Mouse (Mus musculus) CD4-positive, CD25-positive, alpha-beta regulatory T cell, adult 4 months (primary cell): Measurements from ENCODE around the gene Dyx1c1. TPM values are rescaled to one million over a fixed set of nuclear protein-coding genes. Genes with fewer than 3 reads are reported as not detected.

ENCODE experiments used
- ATAC-seq: one replicate; pipeline ENCODE4 v1.8.0; 2017
- polyA plus RNA-seq, 2 experiments: library from polyadenylated mRNA; unstranded; fragments of 100-300 nt; shearing (Covaris generic); gene quantifications; one replicate each; pipeline ENCODE4 v1.2.1; 2017

Gene Dyx1c1
- 1 to 10 TPM; 3.7 to 4.0 TPM for polyA plus RNA-seq

DNA sequence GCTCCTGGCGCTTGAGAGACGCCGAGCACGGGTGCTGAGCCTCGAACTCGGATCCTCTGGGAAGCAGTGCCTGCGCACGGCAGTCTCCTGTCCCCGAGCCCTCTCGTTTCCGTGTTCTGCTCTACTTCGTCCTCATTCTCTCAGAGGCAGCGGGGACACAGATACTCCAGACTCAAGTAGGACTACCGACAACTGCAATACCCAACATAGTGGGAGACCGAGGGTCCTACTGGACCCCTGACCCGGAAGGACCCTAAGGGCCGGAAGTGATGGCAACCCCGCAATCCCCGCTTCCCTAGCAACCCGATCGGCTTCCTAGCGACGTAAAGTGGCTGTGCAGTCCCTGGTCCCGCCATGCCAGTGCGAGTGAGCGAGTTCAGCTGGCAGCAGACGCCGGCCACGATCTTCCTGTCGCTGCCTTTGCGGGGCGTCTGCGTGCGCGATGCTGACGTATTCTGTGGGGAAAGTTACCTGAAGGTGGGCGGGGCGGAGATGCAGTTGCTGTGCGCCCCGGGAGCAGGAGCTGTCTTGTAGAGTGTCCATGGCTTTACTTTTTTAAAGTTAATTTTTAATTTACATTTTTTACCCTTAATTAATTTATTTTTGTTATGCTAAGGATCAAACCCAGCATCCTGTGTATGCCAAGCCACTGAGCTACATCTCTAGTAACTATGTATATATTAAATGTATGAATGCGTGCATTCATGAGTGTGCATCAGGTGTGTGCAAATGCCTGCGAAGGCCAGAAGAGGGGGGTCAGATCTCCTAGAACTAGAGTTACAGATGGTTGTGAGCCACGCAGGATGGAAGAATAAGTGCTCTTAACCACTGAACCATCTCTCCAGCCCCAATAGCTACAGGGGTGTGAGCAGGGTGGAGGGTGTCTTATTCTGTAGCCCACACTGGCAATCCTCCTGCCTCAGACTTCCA is at the start of gene Dyx1c1, which contains the start of gene Gm44503:
Gene Dyx1c1, plus strand, starts transcription at position 265 of the 930 bp plus-strand sequence.
Gene Gm44503, plus strand, starts transcription at position 332 of the 930 bp plus-strand sequence.
- peak; percentile 80 for ATAC-seq

DNA sequence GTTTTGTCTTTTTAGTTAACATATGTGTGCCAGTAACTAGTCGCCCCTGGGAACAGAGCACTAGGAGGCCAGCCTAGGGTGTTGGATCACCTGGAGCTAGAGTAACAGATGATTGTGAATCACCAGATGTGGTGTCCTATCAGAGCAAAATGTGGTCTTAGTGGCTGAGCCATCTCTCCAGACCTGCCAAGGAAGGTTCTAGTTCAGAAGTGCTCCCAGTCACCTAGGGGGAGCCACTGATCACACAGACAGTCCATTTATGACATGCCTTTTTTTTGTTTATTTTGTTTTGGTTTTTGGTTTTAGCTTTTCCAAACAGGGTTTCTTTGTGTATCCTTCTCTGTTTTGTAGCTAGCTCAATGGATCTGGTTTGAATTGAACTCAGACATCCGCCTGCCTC is 47.2 kb upstream of the Dyx1c1 start:
- ATAC-seq = no peak

GRCm38 (mm10) chr9:72913551-72913950 is 45.0 kb upstream of the Dyx1c1 start:
- no peak for ATAC-seq

GRCm38 (mm10) chr9:72915728-72916127 is 42.9 kb upstream of the Dyx1c1 start:
- ATAC-seq = no peak

DNA sequence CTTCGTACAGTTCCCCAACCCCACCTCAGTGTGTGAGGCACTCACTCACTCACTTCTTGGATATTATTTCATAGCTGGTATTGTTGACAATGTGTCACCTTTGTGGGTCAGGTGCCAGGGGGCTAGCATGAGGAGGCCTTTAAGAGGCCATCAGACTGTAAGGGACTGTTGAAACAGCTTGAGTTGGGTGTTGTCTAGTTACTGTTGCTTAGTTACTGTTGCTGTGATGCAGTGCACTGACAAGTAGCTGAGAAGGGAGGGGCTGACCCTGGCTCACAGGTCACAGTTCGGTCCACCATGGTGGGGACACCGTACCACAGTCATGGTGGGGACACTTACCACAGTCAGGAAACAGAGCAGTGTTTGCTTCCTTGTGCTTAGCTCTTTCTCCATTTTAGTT is 35.5 kb upstream of the Dyx1c1 start:
- ATAC-seq = no peak

- no peak for ATAC-seq
Measured at GRCm38 (mm10) chr9:72925021-72925934, 33.3 kb upstream of the Dyx1c1 start, which contains the start of gene Pygo1. Gene Pygo1, plus strand, starts transcription at chr9:72925645.

DNA sequence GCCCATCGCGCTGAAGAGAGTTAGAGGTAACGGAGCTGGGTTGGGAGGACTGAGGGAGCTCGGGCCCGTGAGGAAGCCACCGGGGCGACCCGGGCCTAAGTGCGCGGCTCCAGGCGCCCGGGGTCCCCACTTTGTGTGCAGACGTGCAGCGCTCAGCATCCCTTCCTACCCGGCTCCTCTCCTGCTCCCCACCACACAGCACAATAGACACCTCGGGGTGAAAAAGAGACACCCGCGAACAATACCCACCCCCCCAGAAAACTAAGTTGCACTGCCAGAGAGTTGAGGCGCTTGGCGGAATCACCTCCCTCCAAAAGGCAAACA is 32.7 kb upstream of the Dyx1c1 start:
- no peak for ATAC-seq

- no peak for ATAC-seq
Measured at GRCm38 (mm10) chr9:72931166-72931790, 27.3 kb upstream of the Dyx1c1 start.

DNA sequence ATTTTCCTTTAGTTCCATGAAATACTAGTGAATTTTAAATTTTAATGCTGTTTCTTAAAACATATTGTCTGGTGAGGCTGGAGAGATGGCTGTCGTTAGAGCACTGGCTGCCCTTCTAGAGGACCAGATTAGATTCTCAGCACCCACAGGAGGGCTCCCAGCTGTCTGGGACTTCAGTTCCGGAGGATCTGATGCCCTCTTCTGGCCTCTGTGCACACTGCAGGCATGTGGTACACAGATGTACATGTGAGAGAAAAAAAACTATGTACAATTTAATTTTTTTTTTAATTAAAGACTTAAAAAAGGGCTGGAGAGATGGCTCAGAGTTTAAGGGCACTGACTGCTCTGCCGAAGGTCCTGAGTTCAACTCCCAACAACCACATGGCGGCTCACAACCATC is 23.3 kb upstream of the Dyx1c1 start:
- ATAC-seq = no peak

DNA sequence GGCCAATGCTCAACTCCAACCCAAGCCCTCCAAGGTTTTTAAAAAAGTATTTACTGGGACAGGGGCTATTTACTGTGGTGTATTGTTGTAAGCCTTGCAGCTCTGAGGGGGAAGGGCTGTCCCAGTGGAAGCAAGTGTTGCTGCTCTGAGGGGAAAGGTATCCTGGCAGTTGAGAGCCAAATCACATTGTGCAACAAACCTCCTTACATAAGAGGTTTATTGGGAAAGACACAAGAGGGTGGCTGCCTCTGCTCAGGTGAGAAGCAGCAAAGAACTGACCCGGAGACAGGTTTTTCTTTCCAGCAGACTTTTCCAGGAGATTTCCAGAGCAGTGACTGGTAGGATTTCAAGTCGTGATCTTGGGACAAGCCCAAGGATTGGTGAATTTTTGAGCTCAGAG is 22.3 kb upstream of the Dyx1c1 start:
- no peak for ATAC-seq

GRCm38 (mm10) chr9:72943424-72943823 is 15.2 kb upstream of the Dyx1c1 start:
- no peak for ATAC-seq

GRCm38 (mm10) chr9:72944286-72944685 is 14.3 kb upstream of the Dyx1c1 start:
- no peak for ATAC-seq

GRCm38 (mm10) chr9:72947010-72947409 is 11.6 kb upstream of the Dyx1c1 start:
- no peak for ATAC-seq

- no peak for ATAC-seq
Measured at GRCm38 (mm10) chr9:72949572-72949971, 9.0 kb upstream of the Dyx1c1 start.

DNA sequence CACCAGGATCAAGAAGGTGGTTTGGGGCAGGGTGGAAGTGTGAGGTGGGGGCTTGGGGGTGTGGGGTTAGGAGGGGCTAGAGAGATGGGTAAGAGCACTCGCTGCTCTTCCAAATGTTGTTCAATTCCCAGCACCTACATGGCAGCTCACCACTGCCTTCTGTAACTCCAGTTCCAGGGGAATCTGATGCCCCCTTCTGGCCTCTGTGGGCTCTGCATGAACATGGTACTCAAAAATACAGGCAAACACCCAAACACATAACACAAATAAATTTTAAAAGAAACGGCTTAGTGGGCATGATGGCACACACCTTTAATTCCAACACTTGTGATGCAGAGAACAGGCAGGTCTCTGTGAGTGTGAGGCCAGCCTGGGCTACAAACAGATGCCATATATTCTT is 3.8 kb upstream of the Dyx1c1 start:
- no peak for ATAC-seq

DNA sequence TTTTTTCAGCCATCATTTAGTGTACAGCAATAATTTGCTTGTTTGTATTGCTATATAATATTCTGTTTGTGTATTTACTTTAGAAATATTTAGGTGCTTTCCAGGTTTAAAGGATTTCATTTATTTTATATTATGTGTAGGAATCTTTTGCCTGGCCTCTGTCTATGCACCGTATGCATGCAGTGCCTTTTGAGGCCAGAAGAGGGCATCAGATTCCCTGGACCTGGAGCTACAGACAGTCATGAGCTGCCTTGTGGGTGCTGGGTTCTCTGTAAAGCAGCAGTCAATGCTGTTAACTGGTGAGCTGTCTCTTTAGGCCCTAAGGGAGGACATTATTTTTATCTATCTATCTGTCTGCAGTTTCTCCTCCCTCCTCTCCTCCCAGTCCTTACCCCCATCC is 3.0 kb upstream of the Dyx1c1 start:
- ATAC-seq = peak; percentile 27

- ATAC-seq = no peak
Measured at GRCm38 (mm10) chr9:72961346-72961745, 2.8 kb downstream of the Dyx1c1 start.

- ATAC-seq = peak; percentile 71
Measured at GRCm38 (mm10) chr9:72961959-72962358, 3.4 kb downstream of the Dyx1c1 start.

DNA sequence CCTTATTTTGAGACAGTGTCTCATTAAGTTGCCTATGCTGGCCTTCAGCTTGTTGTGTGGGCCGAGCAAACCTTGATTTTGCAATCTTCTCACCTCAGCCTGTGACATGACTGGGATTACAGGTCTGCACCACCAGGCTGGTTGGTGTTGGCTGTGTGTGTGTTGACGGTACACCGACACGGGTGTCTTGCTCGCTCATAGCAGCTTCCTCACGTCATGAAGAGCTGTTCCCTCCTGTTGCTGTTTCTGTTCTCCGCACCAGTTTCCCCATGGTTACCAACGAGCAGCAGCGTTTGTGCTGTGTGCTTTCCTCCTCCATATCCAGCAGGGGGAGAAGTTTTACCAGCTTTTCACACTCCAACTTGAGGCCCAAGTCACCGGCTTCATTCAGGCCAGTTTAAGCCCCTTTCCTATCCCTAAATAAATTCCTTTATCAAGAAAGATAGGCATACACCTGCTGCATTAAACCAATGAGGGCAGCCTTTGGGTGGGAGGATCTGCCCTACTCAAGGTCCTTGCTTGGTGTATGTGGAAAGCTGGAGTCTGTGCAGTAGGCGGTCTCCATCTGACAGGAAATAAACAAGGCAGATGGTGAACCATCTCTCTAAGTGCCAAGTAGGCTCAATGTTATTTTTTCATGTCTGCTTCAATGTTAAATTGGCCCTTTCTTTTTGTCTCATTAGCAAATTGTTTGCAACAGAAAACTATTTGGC is 9.9 kb downstream of the Dyx1c1 start:
- peak; percentile 63 for ATAC-seq

DNA sequence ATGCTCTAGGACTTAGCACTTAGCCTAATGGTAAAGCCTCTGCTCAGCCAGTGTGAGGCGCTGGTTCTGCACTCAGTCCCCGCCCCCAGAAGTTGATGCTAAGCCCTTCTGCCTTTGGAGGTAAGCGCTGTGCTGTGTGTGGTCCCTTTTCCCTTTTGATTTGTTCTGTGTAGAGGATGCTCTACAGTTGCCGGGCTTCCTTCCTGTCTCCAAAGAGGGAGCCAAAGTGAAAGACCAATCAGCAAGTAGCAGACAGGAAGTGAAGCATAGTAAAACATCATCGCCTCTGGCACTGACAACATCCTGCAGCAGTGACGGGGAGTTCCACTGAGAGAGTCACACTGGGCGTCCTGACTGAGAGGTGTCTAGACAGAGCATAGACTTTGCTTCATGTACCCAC is 11.3 kb downstream of the Dyx1c1 start:
- peak; percentile 93 for ATAC-seq

DNA sequence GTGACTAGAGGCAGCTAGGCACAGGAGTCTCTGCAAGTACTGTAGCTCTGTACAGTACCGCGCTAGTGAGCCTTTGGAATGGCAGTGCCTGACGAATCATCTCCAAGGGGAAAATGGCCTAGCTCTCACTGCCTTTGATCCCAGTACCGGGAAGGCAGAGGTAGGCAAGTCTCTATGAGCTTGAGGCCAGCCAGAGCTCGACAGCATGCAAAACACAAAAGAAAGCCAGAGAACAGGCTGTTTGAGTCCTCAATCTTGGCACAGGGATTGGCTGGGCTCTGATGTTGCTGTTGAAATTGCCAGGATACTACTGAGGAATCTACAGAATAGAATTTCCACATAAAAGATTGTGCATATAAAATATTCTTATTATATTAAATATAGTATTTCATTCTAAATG is 13.8 kb downstream of the Dyx1c1 start:
- ATAC-seq = no peak

GRCm38 (mm10) chr9:72972984-72973383 is 14.4 kb downstream of the Dyx1c1 start:
- no peak for ATAC-seq
